Mouse (Mus musculus): ENCODE results near the gene Sdccag8.

The Sdccag8 gene

GRCm38 (mm10) chr1:177011688-177012087 is 197.2 kb downstream of the Sdccag8 start:
- DNase-seq (ENCODE audit: low spot score): no peak

DNA sequence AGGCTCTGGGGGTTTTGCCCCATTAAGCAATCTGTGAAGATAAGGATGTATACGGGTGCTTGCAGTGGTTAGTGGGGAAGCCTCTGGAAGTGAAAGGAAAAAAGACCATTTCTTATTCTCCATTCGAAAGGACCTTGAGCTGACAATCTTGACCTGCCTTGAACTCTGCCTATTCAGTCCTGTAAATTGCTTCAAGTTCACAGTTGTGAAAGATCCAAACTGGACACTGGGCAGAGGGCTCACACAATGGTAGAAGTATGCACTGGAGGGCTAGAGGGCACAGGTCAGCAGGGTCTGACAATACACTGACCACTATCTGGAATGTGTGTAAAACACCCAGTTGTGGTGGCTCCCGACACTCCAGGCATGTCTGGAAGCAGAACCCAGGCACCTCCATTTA is 198.3 kb downstream of the Sdccag8 start:
- DNase-seq (ENCODE audit: low spot score): no peak

DNA sequence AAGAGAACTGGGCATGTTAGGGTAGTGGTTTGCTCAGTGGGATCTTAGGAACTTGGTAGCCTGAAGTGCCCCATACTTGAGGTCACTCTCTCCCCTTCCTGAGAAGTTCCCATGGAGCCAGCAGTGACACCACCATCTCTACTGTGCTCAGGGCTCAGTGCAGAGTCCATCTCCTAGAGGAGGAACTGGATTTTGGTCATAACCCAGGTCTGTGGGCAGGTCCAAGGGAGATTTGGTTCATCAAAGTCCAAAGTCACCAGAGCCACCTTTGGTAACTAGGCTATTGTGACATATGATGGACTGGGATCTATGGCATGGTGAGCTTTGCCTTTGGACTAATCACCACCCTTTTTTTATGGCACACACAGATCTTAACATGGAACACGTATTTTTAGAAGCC is 198.9 kb downstream of the Sdccag8 start:
- DNase-seq (ENCODE audit: low spot score): no peak

DNA sequence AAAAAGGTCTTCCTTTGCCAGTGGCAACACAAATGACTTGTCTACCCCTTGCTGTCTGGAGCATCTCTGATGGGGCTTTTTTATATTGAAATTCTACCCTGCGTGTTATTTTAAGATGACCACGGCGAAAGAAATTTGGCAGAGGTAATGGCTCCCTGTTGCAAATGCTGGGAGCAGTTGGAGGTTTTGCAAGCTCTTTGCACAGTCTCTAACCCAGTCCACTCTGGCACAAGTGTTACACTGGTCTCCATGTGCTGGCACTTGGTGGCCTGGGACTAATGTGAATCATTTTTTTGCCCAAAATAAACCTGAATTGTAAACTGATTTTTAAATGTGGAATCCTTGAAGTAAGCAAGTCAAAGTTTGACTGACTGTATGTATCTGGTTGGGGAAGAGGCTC is 199.3 kb downstream of the Sdccag8 start:
- no peak for DNase-seq (ENCODE audit: low spot score)

GRCm38 (mm10) chr1:177014346-177014745 is 199.9 kb downstream of the Sdccag8 start:
- DNase-seq (ENCODE audit: low spot score): no peak

DNA sequence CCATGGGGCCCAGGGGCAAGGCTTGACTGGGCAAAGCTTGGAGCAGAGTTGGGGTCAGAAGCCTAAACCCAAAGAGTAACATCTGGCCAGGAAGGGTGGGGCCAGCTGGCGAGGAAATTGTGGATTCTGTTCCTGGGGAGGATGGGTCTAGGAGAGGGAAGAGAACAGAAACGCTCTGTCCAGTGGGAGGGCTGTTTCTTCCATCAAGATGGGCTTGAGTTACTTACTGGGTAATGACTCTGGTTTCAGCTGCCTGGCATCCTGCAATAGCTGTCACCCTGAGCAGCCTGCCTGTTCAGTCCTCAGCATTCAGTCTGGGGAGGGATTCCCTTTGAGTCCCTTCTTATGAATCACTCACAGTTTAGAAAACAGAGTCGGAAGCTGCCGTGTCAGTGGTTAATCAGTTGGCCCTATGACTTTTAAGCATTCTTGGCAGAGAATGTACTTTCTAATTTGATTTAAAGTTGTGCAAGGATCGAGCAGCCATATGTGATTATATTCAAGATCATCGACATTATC is 200.5 kb downstream of the Sdccag8 start:
- no peak for DNase-seq (ENCODE audit: low spot score)

GRCm38 (mm10) chr1:177015917-177016316 is 201.5 kb downstream of the Sdccag8 start:
- DNase-seq (ENCODE audit: low spot score): no peak

DNA sequence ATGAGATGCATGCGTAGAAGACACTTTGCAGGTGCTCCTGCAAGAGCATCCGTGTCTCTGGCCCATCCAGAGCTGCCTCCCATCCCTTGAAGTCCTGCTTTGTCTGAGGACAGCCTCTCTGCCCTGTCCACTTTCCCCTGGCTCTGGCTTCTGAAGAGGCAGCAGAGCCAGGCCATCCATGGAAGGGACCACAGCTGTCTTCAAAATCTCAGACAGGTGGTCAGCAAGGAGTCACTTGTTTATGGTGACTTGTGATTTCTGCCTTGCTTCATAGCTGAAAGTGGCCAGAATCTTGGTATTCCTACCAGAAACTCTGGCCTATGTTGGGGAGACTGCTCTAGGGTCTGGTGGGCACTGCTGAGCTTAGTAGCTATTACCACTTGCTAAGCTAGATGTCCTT is 202.3 kb downstream of the Sdccag8 start:
- no peak for DNase-seq (ENCODE audit: low spot score)

DNA sequence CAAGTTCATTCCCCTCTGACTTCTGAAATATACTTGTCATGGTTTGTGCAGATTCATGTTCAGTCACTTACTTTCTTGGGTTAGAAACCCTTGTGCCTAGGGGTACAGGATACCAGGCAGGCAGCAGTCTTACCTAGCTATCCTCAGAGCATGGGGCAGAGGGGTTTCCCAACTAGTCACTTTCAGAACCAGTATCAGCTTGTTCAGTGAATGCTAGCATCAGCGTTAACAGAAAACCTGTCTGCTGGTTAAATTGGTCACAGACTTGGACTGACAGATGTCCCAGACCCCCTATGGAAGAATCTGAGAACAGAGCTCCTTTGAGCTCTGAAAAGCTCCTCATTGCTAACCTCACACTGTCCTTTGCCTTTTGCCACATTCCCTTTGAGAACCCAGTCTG is 204.3 kb downstream of the Sdccag8 start:
- no peak for DNase-seq (ENCODE audit: low spot score)

GRCm38 (mm10) chr1:177019668-177020067 is 205.2 kb downstream of the Sdccag8 start:
- DNase-seq (ENCODE audit: low spot score): no peak

GRCm38 (mm10) chr1:177022751-177023150 is 208.3 kb downstream of the Sdccag8 start:
- no peak for DNase-seq (ENCODE audit: low spot score)

DNA sequence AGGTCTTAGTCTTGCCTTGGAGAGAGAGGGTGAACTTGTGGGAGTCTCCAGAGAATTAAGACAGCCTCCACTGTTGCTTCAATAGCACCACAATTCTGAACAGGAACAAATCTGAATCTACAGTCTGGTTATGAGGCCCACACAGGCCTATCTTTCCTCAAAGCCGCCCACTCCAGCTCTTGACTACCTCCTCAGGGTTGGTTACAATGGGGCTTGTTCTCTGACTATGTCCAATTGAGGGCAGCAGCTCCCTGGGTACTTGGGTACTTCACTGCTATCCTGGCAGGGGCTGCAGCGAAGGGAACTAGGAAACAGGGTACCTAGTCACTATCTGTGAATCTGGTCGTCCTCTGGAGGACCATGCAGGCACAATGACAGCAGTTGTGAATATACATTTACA is 213.2 kb downstream of the Sdccag8 start:
- DNase-seq (ENCODE audit: low spot score): no peak

DNA sequence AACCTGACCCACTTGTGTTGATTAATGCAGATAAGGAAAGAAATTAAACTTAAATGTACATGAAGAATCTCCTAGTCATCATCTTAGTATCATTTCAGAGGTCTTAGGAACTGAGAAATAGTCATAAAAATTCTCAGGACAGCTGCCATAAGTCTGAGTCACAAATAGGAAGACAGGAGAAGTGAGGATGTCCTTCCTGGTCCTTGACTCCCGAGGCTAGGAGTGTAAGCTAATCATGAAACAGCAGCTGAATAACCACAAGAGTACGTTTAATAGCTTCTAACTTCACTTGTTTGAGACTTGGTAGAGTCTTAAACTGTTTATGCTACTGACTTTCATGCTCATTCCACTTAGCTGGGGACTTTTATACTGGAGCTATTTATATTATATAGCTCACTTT is 214.6 kb downstream of the Sdccag8 start:
- no peak for DNase-seq (ENCODE audit: low spot score)

DNA sequence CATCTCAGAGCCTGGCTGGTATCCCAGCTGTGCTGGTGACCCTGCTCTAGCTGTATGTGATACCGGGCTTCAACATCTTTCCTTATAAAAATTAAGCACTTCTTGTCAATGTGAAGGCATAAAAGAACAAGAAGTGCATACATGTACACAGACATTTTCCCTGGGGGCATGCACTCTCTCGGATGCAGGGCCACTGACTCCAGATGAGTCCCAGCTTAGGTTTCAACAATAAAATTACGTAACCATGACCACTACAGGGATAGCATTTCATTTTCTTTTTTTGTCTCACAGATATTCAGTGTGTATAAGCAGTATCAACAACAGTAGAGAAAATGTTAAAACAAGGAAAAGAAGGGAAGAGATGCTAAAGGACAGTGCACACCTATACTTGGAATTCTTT is 216.2 kb downstream of the Sdccag8 start:
- no peak for DNase-seq (ENCODE audit: low spot score)

DNA sequence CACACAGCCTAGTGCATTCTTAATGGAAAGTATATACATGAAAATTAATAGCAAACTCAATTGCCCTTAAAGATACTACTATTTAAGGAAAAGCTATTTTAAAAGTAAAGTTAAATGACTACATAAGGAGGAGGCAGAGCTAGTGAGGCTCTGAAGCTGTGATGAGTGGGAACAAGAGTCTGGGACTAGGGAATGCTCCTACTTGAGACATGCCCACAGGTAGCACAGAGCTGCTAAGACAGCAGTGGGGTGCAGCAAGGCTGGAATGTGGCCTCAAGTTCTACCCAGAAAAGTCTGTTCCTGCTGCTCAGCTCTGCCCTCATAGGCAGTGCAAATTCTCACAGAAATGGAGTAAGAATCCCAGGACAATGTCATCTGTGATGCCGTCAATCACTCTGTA is 216.7 kb downstream of the Sdccag8 start:
- no peak for DNase-seq (ENCODE audit: low spot score)

- DNase-seq (ENCODE audit: low spot score): no peak
These were observed 217.8 kb downstream of the Sdccag8 start for GRCm38 (mm10) chr1:177032233-177032632.

DNA sequence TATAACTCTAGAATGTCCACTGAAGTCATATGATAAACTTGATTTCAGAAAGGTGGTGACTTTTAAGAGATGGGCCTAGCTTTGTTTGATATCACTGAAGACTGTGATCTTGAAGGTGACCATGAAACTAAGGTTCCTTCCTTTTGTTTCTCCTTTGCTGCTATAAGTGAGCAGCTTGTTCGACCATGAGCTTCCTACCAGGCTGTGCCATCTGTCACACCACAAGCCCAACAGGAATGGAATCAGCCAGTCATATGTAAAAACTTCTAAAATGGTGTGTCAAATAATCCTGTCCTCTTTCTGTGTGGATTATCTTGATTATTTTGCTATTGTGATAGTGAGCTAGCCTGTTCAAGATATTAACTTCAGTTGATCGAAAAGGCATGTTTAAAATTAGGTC is 221.0 kb downstream of the Sdccag8 start:
- DNase-seq (ENCODE audit: low spot score): no peak

DNA sequence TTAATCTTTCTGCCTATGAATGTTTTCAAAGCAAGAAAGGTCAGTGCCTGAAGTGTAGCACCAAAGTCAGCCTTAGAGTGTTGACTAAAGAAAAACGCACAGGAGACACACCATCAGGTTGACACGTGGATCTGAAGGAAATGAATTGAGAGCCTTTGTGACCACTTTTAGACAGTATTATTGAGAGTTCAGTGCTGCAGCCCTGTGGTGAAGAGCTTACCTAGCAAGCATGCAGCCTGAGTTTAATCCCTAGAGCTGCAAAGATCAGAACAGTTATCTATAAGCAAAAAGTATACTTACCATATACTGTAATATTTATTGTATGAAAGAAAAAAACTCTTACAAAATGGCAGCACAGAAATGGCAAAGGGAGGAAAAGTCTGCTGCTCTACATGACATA is 223.9 kb downstream of the Sdccag8 start:
- no peak for DNase-seq (ENCODE audit: low spot score)

DNA sequence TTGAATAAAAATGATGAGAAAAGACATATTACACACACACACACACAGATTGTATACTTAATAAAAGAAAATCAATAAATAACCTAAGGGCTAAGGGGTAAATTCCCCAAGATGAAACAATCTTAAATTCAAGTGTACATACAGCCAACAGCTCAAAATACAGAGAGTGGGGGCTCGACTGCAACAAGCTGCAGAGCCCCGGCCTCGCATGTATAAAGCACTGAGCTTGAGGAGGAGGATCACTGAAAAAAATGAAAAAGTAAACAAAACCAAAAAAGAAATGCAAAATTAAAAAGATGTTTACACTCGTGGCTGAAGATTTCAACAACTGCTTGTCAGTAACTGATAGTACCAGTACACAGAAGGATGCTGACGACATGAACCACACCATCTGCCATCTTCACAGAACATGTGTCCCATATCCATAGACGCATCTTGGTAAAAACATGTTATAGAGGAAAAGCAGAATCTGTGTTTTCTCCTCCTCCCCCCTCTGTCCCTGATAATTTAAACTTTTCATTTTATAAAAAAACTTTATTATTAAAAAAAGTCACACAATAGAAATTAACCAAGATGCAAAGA is 224.7 kb downstream of the Sdccag8 start:
- DNase-seq (ENCODE audit: low spot score): no peak

GRCm38 (mm10) chr1:177040058-177040457 is 225.6 kb downstream of the Sdccag8 start:
- no peak for DNase-seq (ENCODE audit: low spot score)

- no peak for DNase-seq (ENCODE audit: low spot score)
These were observed 231.4 kb downstream of the Sdccag8 start for GRCm38 (mm10) chr1:177045885-177046284.

DNA sequence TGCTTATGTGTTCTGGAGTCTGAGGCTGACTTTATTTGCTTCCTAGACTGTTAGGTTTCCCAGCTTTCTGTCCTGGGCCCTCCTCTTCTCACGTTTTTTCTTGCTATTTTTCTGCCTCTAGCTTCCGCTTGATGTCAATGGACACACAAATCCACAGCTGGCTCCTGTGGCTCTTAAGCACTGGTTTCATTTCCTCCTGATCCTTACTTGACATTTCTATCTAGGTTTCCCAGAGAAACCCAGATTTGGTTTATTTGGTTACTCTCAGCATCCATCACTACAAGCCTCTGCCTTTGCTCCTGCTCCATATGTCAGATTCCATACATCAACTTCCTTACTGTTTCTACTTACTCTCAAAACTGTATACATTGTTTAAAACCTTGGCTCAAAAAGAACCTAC is 232.5 kb downstream of the Sdccag8 start:
- no peak for DNase-seq (ENCODE audit: low spot score)

DNA sequence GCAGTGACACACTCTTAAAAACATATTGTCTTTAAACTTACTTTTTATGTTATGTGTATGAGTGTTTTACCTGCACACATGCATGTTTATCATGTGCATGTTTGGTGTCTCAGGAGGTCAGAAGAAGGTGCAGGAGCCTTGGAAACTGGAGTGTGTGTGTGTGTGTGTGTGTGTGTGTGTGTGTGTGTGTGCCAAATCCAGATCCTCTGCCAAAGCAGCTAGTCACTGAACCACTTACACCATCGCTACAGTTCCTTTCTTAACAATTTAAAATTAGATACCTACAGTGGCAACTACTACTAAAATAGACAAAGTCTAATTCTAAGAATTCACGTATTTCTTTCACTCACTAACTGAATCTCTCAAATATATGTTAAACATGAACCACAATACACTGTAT is 234.3 kb downstream of the Sdccag8 start:
- DNase-seq (ENCODE audit: low spot score): no peak

DNA sequence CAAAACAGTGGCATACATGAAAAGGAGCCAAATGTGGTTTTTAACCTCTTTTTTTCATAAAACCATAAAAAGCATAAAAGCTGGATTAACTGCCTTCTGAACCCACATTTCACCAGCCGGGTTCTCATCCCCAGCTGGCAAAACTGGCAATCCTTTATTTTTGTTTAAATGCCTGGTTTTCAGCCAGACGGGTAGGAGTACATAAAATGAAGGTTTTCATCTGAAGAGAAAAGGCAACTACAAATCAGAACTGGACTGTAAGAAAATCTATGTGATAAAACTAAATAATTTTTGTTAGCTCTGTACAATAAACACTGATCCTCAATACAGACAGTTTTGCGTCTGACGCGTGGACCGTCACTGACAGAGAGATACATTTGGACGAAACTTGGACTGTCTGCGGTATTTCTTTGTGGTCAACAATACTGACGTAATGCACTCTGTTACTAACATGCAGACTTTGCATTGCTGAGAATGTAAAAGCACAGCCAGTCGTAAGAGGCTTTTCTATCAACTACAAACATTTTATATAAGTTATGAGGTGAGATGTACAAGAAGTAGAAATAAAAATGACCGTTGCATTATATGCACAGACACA is 237.0 kb downstream of the Sdccag8 start:
- no peak for DNase-seq (ENCODE audit: low spot score)
